Mouse (Mus musculus) hindbrain, postnatal 0 days (tissue): ENCODE results near the gene Slc35d1. TPM values are rescaled to one million over a fixed set of nuclear protein-coding genes. Genes with fewer than 3 reads are reported as not detected.
"Not testable (repeated sequence)": the region's sequence is repeated elsewhere in the genome, so short reads cannot be mapped to it uniquely, and the experiment has no call there.

ENCODE experiments used
- ATAC-seq: fragments of 200-750 bp; cut with Nextera tagmentation; 2 replicates; pipeline ENCODE4 v1.8.0; 2017; ENCODE audit warnings: mild to moderate bottlenecking, moderate TSS enrichment, moderate library complexity
- DNase-seq: peaks from one replicate; pipeline ENCODE4 v3.0.0-alpha.2; 2015; ENCODE audit warnings: low spot score
- H3K27ac ChIP-seq: fragments of 300-500 bp; sonication (generic); 2 replicates; pipeline ENCODE4 v1.5.1; 2014; ENCODE audit warnings: mild to moderate bottlenecking
- H3K27me3 ChIP-seq: fragments of 300-500 bp; sonication (generic); 2 replicates; pipeline ENCODE4 v1.6.1; 2014; ENCODE audit warnings: low read length, mixed read lengths; ENCODE audit not compliant: insufficient read depth
- H3K36me3 ChIP-seq: fragments of 300-500 bp; sonication (generic); 2 replicates; pipeline ENCODE4 v1.6.1; 2014; ENCODE audit warnings: low read length, mixed read lengths; ENCODE audit not compliant: insufficient read depth
- H3K4me1 ChIP-seq: fragments of 300-500 bp; sonication (generic); 2 replicates; pipeline ENCODE4 v1.6.1; 2014; ENCODE audit warnings: antibody characterized with exemption, low read length, mixed read lengths; ENCODE audit not compliant: insufficient read depth
- H3K4me2 ChIP-seq: fragments of 300-500 bp; sonication (generic); 2 replicates; pipeline ENCODE4 v1.6.1; 2014; ENCODE audit warnings: low read depth, mild to moderate bottlenecking, low read length, moderate library complexity, mixed read lengths
- H3K4me3 ChIP-seq: fragments of 300-500 bp; sonication (generic); 2 replicates; pipeline ENCODE4 v1.5.1; 2014; ENCODE audit warnings: low read length
- H3K9ac ChIP-seq: fragments of 300-500 bp; sonication (generic); replicated peaks from 2 replicates; pipeline ENCODE4 v1.6.1; 2014; ENCODE audit warnings: mild to moderate bottlenecking, low read length, moderate library complexity, mixed read lengths
- H3K9me3 ChIP-seq: fragments of 300-500 bp; sonication (generic); 2 replicates; pipeline ENCODE4 v1.6.1; 2016; ENCODE audit warnings: low read length, mixed read lengths
- CTCF ChIP-seq: IDR thresholded peaks from 2 replicates; pipeline ENCODE4 v1.5.1; 2016; ENCODE audit warnings: antibody characterized with exemption, control low read depth, low read depth
- WGBS: fragments of 180-500 bp; shearing (Covaris S2); extraction: QIAGEN DNeasy Blood & Tissue Kit; methylation state at CpG from one replicate; pipeline ENCODE4 v1.1.7; 2014; 5-methylcytosine and 5-hydroxymethylcytosine counted together
- polyA plus RNA-seq: library from polyadenylated mRNA; unstranded; fragments of >200 nt; fragmentation: Nextera tagmentation; extraction: Ambion mirVana; gene quantifications from 2 replicates; pipeline ENCODE4 v1.2.1, GENCODE M21; 2015
- total RNA-seq: library from RNA; depleted of rRNA; stranded (reverse); fragments of >200 nt; gene quantifications from 2 replicates; pipeline ENCODE4 v1.2.3, GENCODE M21; 2014

The Slc35d1 gene
- total and polyA plus RNA-seq, 2 experiments from 2014 or later = 4.0 to 5.1 TPM

DNA sequence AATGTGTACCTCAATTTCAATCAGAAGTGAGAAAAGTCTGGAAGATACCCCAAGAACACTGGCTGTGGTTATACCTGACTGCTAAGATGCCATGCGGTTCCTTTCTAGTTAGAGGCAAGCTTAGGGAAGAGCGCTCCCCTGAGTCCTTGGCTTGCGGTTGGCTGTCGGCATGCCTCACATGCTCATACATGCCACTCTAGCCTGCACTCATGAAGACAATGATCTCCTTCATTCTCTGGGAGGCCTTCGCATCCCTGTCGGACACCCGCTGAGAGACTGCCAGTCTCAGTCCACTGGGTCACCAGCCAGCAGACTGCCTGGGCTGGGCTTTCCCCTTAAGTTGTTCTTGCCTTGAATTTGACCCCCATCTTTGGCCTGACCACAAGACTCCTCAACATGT lies 41.0 kb downstream of the Slc35d1 start:
- Histone ChIP-seq H3K9me3 (no peaks in the 10 kb centered on the region), H3K4me1 (no peaks in the 10 kb centered on the region), H3K27ac (no peak overlapping the region), H3K36me3 (peaks cover 16% of the 10 kb centered on the region; the same call in 1 of the 2 replicates), H3K27me3 (no peaks in the 10 kb centered on the region), H3K4me3 (no peak overlapping the region), H3K4me2 (no peak overlapping the region), H3K9ac (no peak overlapping the region)
- no peak for TF ChIP-seq CTCF
- 74% methylated on average over 7 of the region's 7 CpGs for WGBS
- ATAC-seq = peak; percentile 47; the same call in 1 of the 2 replicates
- DNase-seq = peak; percentile 13

DNA sequence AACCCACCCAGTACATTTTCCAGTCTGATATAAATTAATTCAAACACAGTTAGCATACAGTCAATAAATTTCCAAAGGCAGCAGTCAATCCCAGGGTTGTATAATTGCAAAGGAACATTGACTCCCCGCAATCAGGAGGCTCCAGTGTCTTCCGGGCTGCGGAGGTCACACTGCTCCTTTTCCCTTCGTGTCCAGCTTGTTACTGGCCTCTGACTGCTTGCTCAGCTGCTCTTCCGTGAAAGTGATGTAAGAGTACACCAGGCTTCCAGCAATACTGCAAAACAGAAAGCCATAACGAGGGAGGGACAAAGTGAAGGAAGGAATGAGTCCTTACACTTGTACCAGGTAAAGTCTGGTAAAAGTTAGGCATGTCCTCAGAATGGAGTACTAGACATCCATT lies 41.5 kb downstream of the Slc35d1 start:
- no peak for ATAC-seq
- Histone ChIP-seq H3K4me2 (no peak overlapping the region), H3K9ac (no peak overlapping the region), H3K4me3 (no peak overlapping the region), H3K27me3 (no peaks in the 10 kb centered on the region), H3K36me3 (peaks cover 16% of the 10 kb centered on the region; the same call in 1 of the 2 replicates), H3K9me3 (no peaks in the 10 kb centered on the region), H3K27ac (no peak overlapping the region), H3K4me1 (no peaks in the 10 kb centered on the region)
- no peak for DNase-seq
- no peak for TF ChIP-seq CTCF
- WGBS = 85% methylated on average over 6 of the region's 6 CpGs

DNA sequence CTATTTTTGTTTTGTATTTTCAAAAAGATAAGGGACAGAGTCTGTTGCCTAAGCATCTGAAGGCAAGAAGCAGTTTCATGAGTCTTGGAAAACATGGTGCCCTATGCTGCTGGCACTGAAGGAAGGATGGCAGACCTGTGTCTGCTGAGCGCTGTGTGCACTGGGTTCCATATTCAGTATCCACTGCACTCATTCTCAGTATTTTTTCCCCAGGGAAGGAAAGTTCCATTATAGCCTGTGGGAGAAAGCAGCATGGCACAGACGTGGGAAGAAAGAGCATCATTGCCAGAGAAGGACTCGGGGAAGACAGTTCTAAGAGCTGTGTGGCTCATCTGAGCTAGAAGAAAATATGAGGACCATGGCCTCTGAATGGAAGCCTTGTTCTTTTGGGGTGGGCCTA lies 43.7 kb downstream of the Slc35d1 start:
- no peak for TF ChIP-seq CTCF
- ATAC-seq (no peak), DNase-seq (no peak)
- peaks cover 16% of the 10 kb centered on the region; the same call in 1 of the 2 replicates for H3K36me3 ChIP-seq
- H3K9me3 ChIP-seq = no peaks in the 10 kb centered on the region
- H3K4me1 ChIP-seq = no peaks in the 10 kb centered on the region
- H3K4me2 ChIP-seq = no peak overlapping the region
- no peak overlapping the region for H3K4me3 ChIP-seq
- no peaks in the 10 kb centered on the region for H3K27me3 ChIP-seq
- WGBS = 91% methylated on average over 3 of the region's 3 CpGs
- H3K27ac ChIP-seq = no peak overlapping the region
- H3K9ac ChIP-seq = no peak overlapping the region

DNA sequence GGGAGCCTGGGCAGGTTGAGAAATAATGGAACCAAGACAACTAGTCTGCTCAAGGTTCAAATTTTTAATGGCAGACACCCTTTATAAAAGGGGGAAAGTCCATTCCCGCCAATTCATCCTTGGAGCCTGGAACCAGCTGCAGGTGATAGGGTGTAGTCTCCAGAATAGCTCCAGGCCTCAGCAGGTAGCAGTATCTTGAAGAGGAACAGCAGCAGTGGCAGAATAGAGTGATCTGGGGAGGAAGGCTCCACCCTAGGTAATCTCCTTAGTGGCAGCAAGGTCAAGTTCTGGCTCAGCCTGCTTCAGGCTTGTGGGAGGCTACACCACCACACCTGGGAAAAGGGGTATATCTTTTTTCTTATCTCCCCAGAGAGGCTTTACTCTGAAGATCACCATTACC lies 48.8 kb downstream of the Slc35d1 start:
- not testable (repeated sequence) for H3K4me2 ChIP-seq, DNase-seq, H3K9me3 ChIP-seq, ATAC-seq, H3K27me3 ChIP-seq, H3K27ac ChIP-seq, H3K9ac ChIP-seq, H3K4me1 ChIP-seq, H3K4me3 ChIP-seq
- 100% methylated on average over 1 of the region's 1 CpGs for WGBS
- H3K36me3 ChIP-seq = peaks cover 15% of the 10 kb centered on the region; the same call in 1 of the 2 replicates

- DNase-seq (no peak), ATAC-seq (no peak)
- H3K27ac ChIP-seq = no peak overlapping the region
- WGBS = 95% methylated on average over 4 of the region's 4 CpGs
- no peaks in the 10 kb centered on the region for H3K27me3 ChIP-seq
- H3K4me3 ChIP-seq = no peak overlapping the region
- H3K9me3 ChIP-seq = no peaks in the 10 kb centered on the region
- no peak overlapping the region for H3K4me2 ChIP-seq
- no peak overlapping the region for H3K9ac ChIP-seq
- peaks cover 27% of the 10 kb centered on the region; the same call in 1 of the 2 replicates for H3K36me3 ChIP-seq
- no peaks in the 10 kb centered on the region for H3K4me1 ChIP-seq
- no peak for TF ChIP-seq CTCF
Observed at GRCm38 (mm10) chr4:103158781-103159180, 56.2 kb downstream of the Slc35d1 start.

GRCm38 (mm10) chr4:103151946-103152345 lies 63.0 kb downstream of the Slc35d1 start:
- no peaks in the 10 kb centered on the region for H3K9me3 ChIP-seq
- ATAC-seq = no peak
- H3K4me1 ChIP-seq = no peaks in the 10 kb centered on the region
- no peak for DNase-seq
- H3K27ac ChIP-seq = no peak overlapping the region
- WGBS = 80% methylated on average over 5 of the region's 5 CpGs
- H3K27me3 ChIP-seq = no peaks in the 10 kb centered on the region
- no peak overlapping the region for H3K4me3 ChIP-seq
- no peak for TF ChIP-seq CTCF
- H3K4me2 ChIP-seq = no peak overlapping the region
- peaks cover 39% of the 10 kb centered on the region for H3K36me3 ChIP-seq
- no peak overlapping the region for H3K9ac ChIP-seq

DNA sequence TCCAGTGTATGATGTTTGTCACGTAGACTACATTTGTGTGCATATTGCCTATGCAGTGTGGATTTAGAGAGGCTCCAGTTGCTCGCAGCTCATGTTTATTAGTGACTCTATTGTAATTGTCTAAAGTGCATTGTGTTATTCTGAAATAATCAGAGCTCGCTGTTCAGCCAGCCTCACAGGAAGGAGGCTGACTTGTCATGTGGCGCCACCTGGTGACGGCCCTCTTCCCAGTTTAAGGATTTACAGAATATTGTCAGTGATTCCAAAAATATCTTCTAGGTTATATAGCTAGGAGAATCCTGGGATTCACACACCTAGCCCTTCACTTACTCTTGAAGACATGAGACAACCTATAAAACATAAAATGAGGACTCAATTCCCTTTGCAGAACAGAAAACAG lies 68.6 kb downstream of the Slc35d1 start:
- H3K4me2 ChIP-seq = no peak overlapping the region
- no peak overlapping the region for H3K4me3 ChIP-seq
- H3K27me3 ChIP-seq = no peaks in the 10 kb centered on the region
- ATAC-seq = no peak
- TF ChIP-seq CTCF = peak; percentile 83
- H3K36me3 ChIP-seq = peaks cover 36% of the 10 kb centered on the region
- DNase-seq = peak; percentile 86
- no peak overlapping the region for H3K27ac ChIP-seq
- H3K4me1 ChIP-seq = no peaks in the 10 kb centered on the region
- H3K9ac ChIP-seq = no peak overlapping the region
- 27% methylated on average over 5 of the region's 5 CpGs for WGBS
- no peaks in the 10 kb centered on the region for H3K9me3 ChIP-seq
